In genomic region chr2:31961791-31962222, GRCm38 (mm10) we compare ENCODE assay signal across 9 mouse cellular contexts. TPM values are rescaled to one million over a fixed set of nuclear protein-coding genes. Genes with fewer than 3 reads are reported as not detected.
DNase-seq lines count a peak whose midpoint lies in the region; ATAC-seq and TF ChIP-seq lines count a peak whose summit lies in the region.
"Had no signal": no experiment of that assay in that cellular context is flagged by ENCODE, and none has a peak within 500 bp of the region (broad histone marks: within the 10 kb centered on the region; RNA-seq: fewer than 3 reads in every experiment).

No protein-coding gene starts in this region.

- H3K4me2 ChIP-seq in embryonic facial prominence, embryonic 15.5 days (replicated peaks), result no peak overlapping the region
- no peak overlapping the region for H3K4me2 ChIP-seq in intestine, embryonic 16.5 days (ENCODE audit: low read depth, low read length)
- no peak overlapping the region for H3K4me2 ChIP-seq in midbrain, embryonic 12.5 days (replicated peaks)

- H3K4me1 ChIP-seq in embryonic facial prominence, embryonic 15.5 days, result no peaks in the 10 kb centered on the region
- H3K4me1 ChIP-seq in intestine, embryonic 16.5 days (ENCODE audit: control insufficient read depth, insufficient read depth, low read length), result peaks cover 2% of the 10 kb centered on the region; the same call in 1 of the 2 replicates
- H3K4me1 ChIP-seq in midbrain, embryonic 12.5 days, result peaks cover 13% of the 10 kb centered on the region; the same call in 1 of the 2 replicates

- peak overlapping the region; percentile 25; the same call in 1 of the 2 replicates for H3K27ac ChIP-seq in embryonic facial prominence, embryonic 15.5 days (replicated peaks)
- no peak overlapping the region for H3K27ac ChIP-seq in intestine, embryonic 16.5 days (ENCODE audit: low read length)
- H3K27ac ChIP-seq in midbrain, embryonic 12.5 days (replicated peaks), result peak overlapping the region; percentile 52

- no peak for TF ChIP-seq POLR2A in brain, embryonic 14.5 days (IDR thresholded peaks at IDR 0.05; ENCODE audit: borderline replicate concordance, extremely low read depth, insufficient read depth, insufficient read length, poor library complexity, severe bottlenecking)

- no peak for ATAC-seq in embryonic facial prominence, embryonic 15.5 days (ENCODE audit: insufficient number of reproducible peaks, low FRiP score, low TSS enrichment, low read depth)
- peak; percentile 71 for ATAC-seq in intestine, embryonic 16.5 days
- ATAC-seq in midbrain, embryonic 12.5 days (ENCODE audit: low FRiP score, low read depth), result no peak
- ATAC-seq in granulocyte monocyte progenitor cell, adult 5-6 weeks (replicated peaks; ENCODE audit: poor library complexity, severe bottlenecking), result no peak

- no peaks in the 10 kb centered on the region for H3K36me3 ChIP-seq in embryonic facial prominence, embryonic 15.5 days
- no peaks in the 10 kb centered on the region for H3K36me3 ChIP-seq in intestine, embryonic 16.5 days (ENCODE audit: control insufficient read depth, insufficient read depth, low read length)
- 0 out of 2 replicates have a peak, but pooled peaks cover 6% of the 10 kb centered on the region for H3K36me3 ChIP-seq in midbrain, embryonic 12.5 days

- no peak overlapping the region for H3K4me3 ChIP-seq in embryonic facial prominence, embryonic 15.5 days (replicated peaks)
- no peak overlapping the region for H3K4me3 ChIP-seq in intestine, embryonic 16.5 days (ENCODE audit: low read length)
- no peak overlapping the region for H3K4me3 ChIP-seq in midbrain, embryonic 12.5 days

- H3K27me3 ChIP-seq in embryonic facial prominence, embryonic 15.5 days, result no peaks in the 10 kb centered on the region
- H3K27me3 ChIP-seq in intestine, embryonic 16.5 days (replicated peaks; ENCODE audit: control insufficient read depth, insufficient read depth, low read length), result no peaks in the 10 kb centered on the region
- H3K27me3 ChIP-seq in midbrain, embryonic 12.5 days, result no peaks in the 10 kb centered on the region

- no peaks in the 10 kb centered on the region for H3K9me3 ChIP-seq in embryonic facial prominence, embryonic 15.5 days (replicated peaks)
- no peaks in the 10 kb centered on the region for H3K9me3 ChIP-seq in intestine, embryonic 16.5 days (ENCODE audit: control insufficient read depth, low read length)
- no peaks in the 10 kb centered on the region for H3K9me3 ChIP-seq in midbrain, embryonic 12.5 days

- 68% methylated on average over 4 of the region's 4 CpGs for WGBS in embryonic facial prominence, embryonic 15.5 days
- WGBS in intestine, embryonic 16.5 days, result 70% methylated on average over 4 of the region's 4 CpGs
- WGBS in midbrain, embryonic 12.5 days, result 74% methylated on average over 4 of the region's 4 CpGs

- TF ChIP-seq CTCF in brain, embryonic 14.5 days (IDR thresholded peaks at IDR 0.05; ENCODE audit: borderline replicate concordance, extremely low read depth, insufficient read depth, insufficient read length), result no peak

- peak; percentile 11 for DNase-seq in brain, embryonic 14.5 days (ENCODE audit: low read depth)
- DNase-seq in spleen, adult 18-20 months, result no peak
- DNase-seq in right cerebral cortex, postnatal 36 days (ENCODE audit: low spot score in 2 of 2), result no peak
- DNase-seq: heart, adult 18-20 months had no signal

- H3K9ac ChIP-seq in embryonic facial prominence, embryonic 15.5 days, result no peak overlapping the region
- no peak overlapping the region for H3K9ac ChIP-seq in intestine, embryonic 16.5 days (ENCODE audit: low read depth, low read length)
- 0 out of 2 replicates have a peak overlapping the region, but pooled peaks have one; percentile 37 for H3K9ac ChIP-seq in midbrain, embryonic 12.5 days (replicated peaks)

RNA-seq across cellular contexts. Expression of gene Aif1l, which starts 11.9 kb away (rescaled TPM):
- 31.2 and 40.1 TPM in 2 replicates for polyA plus RNA-seq in brain, embryonic 14.5 days (2012; rRNA removed)
- polyA plus RNA-seq in embryonic facial prominence, embryonic 15.5 days (2015; fragmentation: Nextera tagmentation; extraction: Ambion mirVana), result 23.8 and 26.6 TPM in 2 replicates
- polyA plus RNA-seq in intestine, embryonic 16.5 days (2015; fragmentation: Nextera tagmentation; extraction: Ambion mirVana), result 9.9 and 10.9 TPM in 2 replicates
- 41.4 and 51.4 TPM in 2 replicates for polyA plus RNA-seq in midbrain, embryonic 12.5 days (2016; fragmentation: Nextera tagmentation; extraction: Ambion mirVana)
- not detected in 2 replicates for total RNA-seq in granulocyte monocyte progenitor cell, adult 5-6 weeks (2014; fragmentation: Nextera tagmentation)
- total RNA-seq in granulocyte monocyte progenitor cell, adult 5-6 weeks (2017), result 0.30 TPM in 1 of 2 replicates, not detected in the other
- total RNA-seq: monocyte, adult 5-6 weeks had no signal

RNA-seq across cellular contexts. Expression of gene Nup214, which starts 12.4 kb away (rescaled TPM):
- polyA plus RNA-seq in brain, embryonic 14.5 days (2012; rRNA removed), result 34.8 and 42.1 TPM in 2 replicates
- 77.4 and 86.8 TPM in 2 replicates for polyA plus RNA-seq in embryonic facial prominence, embryonic 15.5 days (2015; fragmentation: Nextera tagmentation; extraction: Ambion mirVana)
- 61.4 and 71.9 TPM in 2 replicates for polyA plus RNA-seq in intestine, embryonic 16.5 days (2015; fragmentation: Nextera tagmentation; extraction: Ambion mirVana)
- polyA plus RNA-seq in midbrain, embryonic 12.5 days (2016; fragmentation: Nextera tagmentation; extraction: Ambion mirVana), result 87.2 and 88.7 TPM in 2 replicates
- total RNA-seq in granulocyte monocyte progenitor cell, adult 5-6 weeks (2014; fragmentation: Nextera tagmentation), result 91.0 and 145 TPM in 2 replicates
- 52.2 and 55.5 TPM in 2 replicates for total RNA-seq in granulocyte monocyte progenitor cell, adult 5-6 weeks (2017)
